Mouse (Mus musculus) stomach, embryonic 15.5 days (tissue): ENCODE results near the gene Agr2. TPM values are rescaled to one million over a fixed set of nuclear protein-coding genes. Genes with fewer than 3 reads are reported as not detected.

ENCODE experiments used
- ATAC-seq: fragments of 200-750 bp; cut with Nextera tagmentation; 2 replicates; pipeline ENCODE4 v1.8.0; 2017; ENCODE audit warnings: low read depth, moderate number of reproducible peaks, moderate TSS enrichment; ENCODE audit not compliant: insufficient read depth, low FRiP score
- H3K27ac ChIP-seq: fragments of 300-500 bp; sonication (generic); 2 replicates; pipeline ENCODE4 v1.5.1; 2015; ENCODE audit warnings: mild to moderate bottlenecking, inconsistent platforms
- H3K27me3 ChIP-seq: fragments of 300-500 bp; sonication (generic); replicated peaks from 2 replicates; pipeline ENCODE4 v1.6.1; 2015; ENCODE audit warnings: inconsistent platforms
- H3K36me3 ChIP-seq: fragments of 300-500 bp; sonication (generic); 2 replicates; pipeline ENCODE4 v1.6.1; 2015; ENCODE audit warnings: inconsistent platforms
- H3K4me1 ChIP-seq: fragments of 300-500 bp; sonication (generic); 2 replicates; pipeline ENCODE4 v1.6.1; 2015; ENCODE audit warnings: inconsistent platforms
- H3K4me2 ChIP-seq: fragments of 300-500 bp; sonication (generic); 2 replicates; pipeline ENCODE4 v1.6.1; 2015; ENCODE audit warnings: mild to moderate bottlenecking, inconsistent platforms
- H3K4me3 ChIP-seq: fragments of 300-500 bp; sonication (generic); replicated peaks from 2 replicates; pipeline ENCODE4 v1.5.1; 2015; ENCODE audit warnings: inconsistent platforms
- H3K9ac ChIP-seq: fragments of 300-500 bp; sonication (generic); 2 replicates; pipeline ENCODE4 v1.6.1; 2015; ENCODE audit warnings: inconsistent platforms
- H3K9me3 ChIP-seq: fragments of 300-500 bp; sonication (generic); 2 replicates; pipeline ENCODE4 v1.6.1; 2016; ENCODE audit warnings: inconsistent platforms
- WGBS: fragments of 180-500 bp; shearing (Covaris S2); methylation state at CpG from one replicate; pipeline ENCODE4 v1.1.7; 2015; 5-methylcytosine and 5-hydroxymethylcytosine counted together
- polyA plus RNA-seq: library from polyadenylated mRNA; unstranded; fragments of >200 nt; fragmentation: Nextera tagmentation; extraction: Ambion mirVana; gene quantifications from 2 replicates; pipeline ENCODE4 v1.2.1, GENCODE M21; 2015

The Agr2 gene
- polyA plus RNA-seq, 1 experiment from 2014 or later = 225 TPM

GRCm38 (mm10) chr12:35993583-35993982 is 876 bp downstream of the Agr2 start:
- 0 out of 2 replicates have a peak, but pooled peaks have one; percentile 20 for ATAC-seq
- no peak overlapping the region; the same call in 1 of the 2 replicates for H3K27ac ChIP-seq
- H3K9ac ChIP-seq = no peak overlapping the region
- H3K4me1 ChIP-seq = 0 out of 2 replicates have a peak, but pooled peaks cover 3% of the 10 kb centered on the region
- H3K9me3 ChIP-seq = no peaks in the 10 kb centered on the region
- no peak overlapping the region; the same call in 1 of the 2 replicates for H3K4me2 ChIP-seq
- 61% methylated on average over 3 of the region's 3 CpGs for WGBS
- H3K36me3 ChIP-seq = no peaks in the 10 kb centered on the region
- H3K27me3 ChIP-seq = no peaks in the 10 kb centered on the region
- H3K4me3 ChIP-seq = peak overlapping the region; percentile 21; the same call in 1 of the 2 replicates

GRCm38 (mm10) chr12:35994098-35994497 is 1.4 kb downstream of the Agr2 start:
- no peaks in the 10 kb centered on the region for H3K9me3 ChIP-seq
- H3K4me2 ChIP-seq = peak overlapping the region; percentile 13; the same call in 1 of the 2 replicates
- no peak for ATAC-seq

GRCm38 (mm10) chr12:35995799-35996198 is 3.1 kb downstream of the Agr2 start:
- H3K27ac ChIP-seq = no peak overlapping the region
- H3K27me3 ChIP-seq = no peaks in the 10 kb centered on the region
- ATAC-seq = no peak
- H3K4me3 ChIP-seq = no peak overlapping the region
- 0 out of 2 replicates have a peak, but pooled peaks cover 3% of the 10 kb centered on the region for H3K4me1 ChIP-seq
- no peaks in the 10 kb centered on the region for H3K9me3 ChIP-seq
- H3K9ac ChIP-seq = no peak overlapping the region
- WGBS = 21% methylated on average over 5 of the region's 5 CpGs
- H3K36me3 ChIP-seq = no peaks in the 10 kb centered on the region
- H3K4me2 ChIP-seq = no peak overlapping the region

More at GRCm38 (mm10) chr12:35994098-35994497, 1.4 kb downstream of the Agr2 start:
- Histone ChIP-seq H3K27me3 (no peaks in the 10 kb centered on the region), H3K4me3 (no peak overlapping the region), H3K9ac (no peak overlapping the region), H3K27ac (no peak overlapping the region), H3K36me3 (no peaks in the 10 kb centered on the region), H3K4me1 (0 out of 2 replicates have a peak, but pooled peaks cover 3% of the 10 kb centered on the region)

GRCm38 (mm10) chr12:36004714-36005113 is 12.0 kb downstream of the Agr2 start:
- no peaks in the 10 kb centered on the region for H3K36me3 ChIP-seq
- peaks cover 4% of the 10 kb centered on the region; the same call in 1 of the 2 replicates for H3K4me1 ChIP-seq
- H3K27ac ChIP-seq = no peak overlapping the region
- no peaks in the 10 kb centered on the region for H3K9me3 ChIP-seq
- H3K4me2 ChIP-seq = no peak overlapping the region
- ATAC-seq = no peak
- H3K4me3 ChIP-seq = no peak overlapping the region
- H3K27me3 ChIP-seq = no peaks in the 10 kb centered on the region
- 69% methylated on average over 4 of the region's 4 CpGs for WGBS
- no peak overlapping the region for H3K9ac ChIP-seq

- 56% methylated on average over 2 of the region's 2 CpGs for WGBS
- no peak overlapping the region for H3K9ac ChIP-seq
- no peak overlapping the region for H3K4me3 ChIP-seq
- H3K4me2 ChIP-seq = no peak overlapping the region
- ATAC-seq = no peak
- H3K9me3 ChIP-seq = no peaks in the 10 kb centered on the region
- no peaks in the 10 kb centered on the region for H3K36me3 ChIP-seq
- peaks cover 4% of the 10 kb centered on the region; the same call in 1 of the 2 replicates for H3K4me1 ChIP-seq
- peak overlapping the region; percentile 72 for H3K27ac ChIP-seq
- no peaks in the 10 kb centered on the region for H3K27me3 ChIP-seq
Observed at GRCm38 (mm10) chr12:36007581-36007980, 14.9 kb downstream of the Agr2 start.

GRCm38 (mm10) chr12:36008364-36009047 is 15.8 kb downstream of the Agr2 start:
- no peaks in the 10 kb centered on the region for H3K9me3 ChIP-seq
- no peak overlapping the region for H3K4me2 ChIP-seq
- no peak overlapping the region for H3K9ac ChIP-seq
- H3K36me3 ChIP-seq = no peaks in the 10 kb centered on the region
- peak overlapping the region; percentile 72 for H3K27ac ChIP-seq
- H3K27me3 ChIP-seq = no peaks in the 10 kb centered on the region
- H3K4me1 ChIP-seq = peaks cover 4% of the 10 kb centered on the region; the same call in 1 of the 2 replicates
- WGBS = 23% methylated on average over 6 of the region's 6 CpGs
- ATAC-seq = peak; percentile 48
- H3K4me3 ChIP-seq = no peak overlapping the region

GRCm38 (mm10) chr12:36013216-36013910 is 20.7 kb downstream of the Agr2 start:
- WGBS = 76% methylated on average over 7 of the region's 7 CpGs
- H3K9me3 ChIP-seq = no peaks in the 10 kb centered on the region
- no peak overlapping the region for H3K4me2 ChIP-seq
- H3K27me3 ChIP-seq = no peaks in the 10 kb centered on the region
- H3K36me3 ChIP-seq = no peaks in the 10 kb centered on the region
- no peak for ATAC-seq
- no peak overlapping the region for H3K4me3 ChIP-seq
- H3K4me1 ChIP-seq = peaks cover 4% of the 10 kb centered on the region; the same call in 1 of the 2 replicates
- H3K9ac ChIP-seq = no peak overlapping the region
- H3K27ac ChIP-seq = no peak overlapping the region

GRCm38 (mm10) chr12:36017791-36018190 is 25.1 kb downstream of the Agr2 start:
- Histone ChIP-seq H3K4me2 (no peak overlapping the region), H3K27me3 (no peaks in the 10 kb centered on the region), H3K4me1 (no peaks in the 10 kb centered on the region), H3K9ac (no peak overlapping the region), H3K4me3 (no peak overlapping the region), H3K27ac (no peak overlapping the region), H3K9me3 (no peaks in the 10 kb centered on the region), H3K36me3 (no peaks in the 10 kb centered on the region)
- 78% methylated on average over 2 of the region's 2 CpGs for WGBS
- ATAC-seq = no peak

- Histone ChIP-seq H3K9ac (no peak overlapping the region), H3K27me3 (no peaks in the 10 kb centered on the region), H3K36me3 (no peaks in the 10 kb centered on the region), H3K4me3 (no peak overlapping the region), H3K9me3 (no peaks in the 10 kb centered on the region), H3K4me1 (no peaks in the 10 kb centered on the region), H3K27ac (no peak overlapping the region), H3K4me2 (no peak overlapping the region)
- ATAC-seq = no peak
- 83% methylated on average over 4 of the region's 4 CpGs for WGBS
Observed at GRCm38 (mm10) chr12:36019572-36019971, 26.9 kb downstream of the Agr2 start.

GRCm38 (mm10) chr12:36020081-36020480 is 27.4 kb downstream of the Agr2 start:
- ATAC-seq = no peak
- Histone ChIP-seq H3K9me3 (no peaks in the 10 kb centered on the region), H3K27me3 (no peaks in the 10 kb centered on the region), H3K27ac (no peak overlapping the region), H3K4me1 (no peaks in the 10 kb centered on the region), H3K9ac (no peak overlapping the region), H3K4me2 (no peak overlapping the region), H3K4me3 (no peak overlapping the region), H3K36me3 (no peaks in the 10 kb centered on the region)
- 83% methylated on average over 3 of the region's 3 CpGs for WGBS

GRCm38 (mm10) chr12:36020710-36021109 is 28.0 kb downstream of the Agr2 start:
- WGBS = 89% methylated on average over 2 of the region's 2 CpGs
- Histone ChIP-seq H3K36me3 (no peaks in the 10 kb centered on the region), H3K9ac (no peak overlapping the region), H3K4me2 (no peak overlapping the region), H3K27ac (no peak overlapping the region), H3K4me1 (no peaks in the 10 kb centered on the region), H3K4me3 (no peak overlapping the region), H3K27me3 (no peaks in the 10 kb centered on the region), H3K9me3 (no peaks in the 10 kb centered on the region)
- no peak for ATAC-seq

GRCm38 (mm10) chr12:36026126-36026525 is 33.4 kb downstream of the Agr2 start:
- H3K9ac ChIP-seq = no peak overlapping the region
- 94% methylated on average over 4 of the region's 4 CpGs for WGBS
- no peaks in the 10 kb centered on the region for H3K9me3 ChIP-seq
- H3K4me2 ChIP-seq = no peak overlapping the region
- H3K27me3 ChIP-seq = no peaks in the 10 kb centered on the region
- ATAC-seq = no peak
- H3K27ac ChIP-seq = no peak overlapping the region
- H3K4me3 ChIP-seq = no peak overlapping the region
- H3K4me1 ChIP-seq = no peaks in the 10 kb centered on the region
- no peaks in the 10 kb centered on the region for H3K36me3 ChIP-seq
